Mouse (Mus musculus): Measurements from ENCODE around the gene Zfp30.

The Zfp30 gene

GRCm38 (mm10) chr7:29836816-29837215 lies 53.0 kb downstream of the Zfp30 start:
- no peak for DNase-seq

GRCm38 (mm10) chr7:29839256-29839655 lies 55.5 kb downstream of the Zfp30 start:
- no peak for DNase-seq

DNA sequence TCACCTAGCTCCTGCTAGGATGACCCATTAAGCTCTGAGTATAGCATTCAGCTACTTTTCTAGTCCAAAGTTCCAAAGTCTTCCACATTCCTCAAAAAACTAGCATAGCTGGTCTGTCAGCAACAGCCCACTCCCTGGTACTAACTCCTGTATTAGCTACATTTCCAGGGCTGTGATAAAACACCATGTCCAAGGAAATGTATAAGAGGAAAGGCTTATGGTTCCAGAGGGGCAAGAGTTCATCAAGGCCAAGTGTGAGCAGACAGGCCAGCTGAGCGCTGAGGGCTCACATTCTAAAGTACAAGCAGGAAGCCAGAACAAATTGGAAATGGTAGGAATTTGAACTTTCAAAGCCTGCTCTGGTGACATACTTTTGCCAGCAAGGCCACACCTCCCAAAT lies 58.3 kb downstream of the Zfp30 start:
- no peak for DNase-seq
